Mouse (Mus musculus): Measurements from ENCODE around the gene Nudt19.
"Not testable (repeated sequence)": the region's sequence is repeated elsewhere in the genome, so short reads cannot be mapped to it uniquely, and the experiment has no call there.

The Nudt19 gene

DNA sequence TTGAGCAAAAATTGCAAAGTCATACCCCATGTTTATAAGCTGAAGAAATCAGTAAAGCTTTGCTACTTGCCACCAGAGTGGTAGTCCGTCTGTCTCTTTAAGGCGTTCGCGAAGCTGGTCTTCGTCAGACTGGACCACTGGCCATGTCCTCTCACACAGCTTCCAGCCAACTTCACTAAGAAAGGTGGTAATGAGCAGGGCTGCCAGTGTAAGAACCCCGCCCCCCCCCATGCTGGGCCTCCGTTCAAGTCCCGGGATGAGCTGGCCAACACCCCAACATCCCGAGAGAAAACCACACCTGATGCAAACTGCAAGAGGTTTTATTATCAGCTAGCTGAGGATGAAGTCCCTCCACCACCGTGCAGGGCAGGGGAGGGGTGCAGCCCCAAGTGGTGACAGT lies 8.8 kb upstream of the Nudt19 start:
- not testable (repeated sequence) for DNase-seq (ENCODE audit: low spot score)

DNA sequence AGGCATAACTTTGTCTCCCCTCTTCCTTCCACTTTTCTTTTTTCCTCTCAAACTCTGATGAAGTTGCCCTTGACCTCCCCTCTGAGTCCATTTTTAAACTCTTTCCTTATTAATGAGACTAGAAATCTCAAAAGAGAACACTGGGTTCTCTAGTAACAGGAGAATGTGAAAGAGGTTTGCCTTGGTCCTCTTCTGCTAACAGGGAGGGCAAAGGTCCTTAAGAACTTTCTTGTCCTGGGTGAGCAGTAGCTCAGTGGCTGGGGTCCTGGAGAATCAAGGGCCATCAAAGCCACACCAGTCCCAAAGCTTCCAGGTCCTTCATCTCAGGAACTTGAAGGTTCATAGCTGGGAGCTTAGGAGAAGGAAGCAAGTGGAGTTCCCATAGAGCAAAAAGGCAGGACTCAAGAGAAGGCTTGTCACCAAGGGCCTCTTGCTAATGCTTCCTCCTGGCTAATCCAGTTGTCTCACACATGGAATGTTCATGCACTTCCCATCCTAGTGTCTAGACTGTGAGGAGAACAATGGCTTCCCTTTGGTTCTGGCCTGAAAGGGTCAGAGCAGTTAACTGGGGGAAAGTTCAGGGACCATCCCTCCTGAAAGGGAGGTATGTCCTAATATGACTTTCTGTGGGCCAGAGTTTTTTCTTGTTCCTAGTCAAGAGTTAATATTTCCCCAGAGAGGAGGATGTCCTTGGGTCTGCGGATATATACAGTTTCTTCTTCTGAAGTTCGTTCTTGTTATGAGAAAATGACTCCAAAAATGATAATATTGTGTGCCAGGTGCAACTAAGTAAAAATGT lies 8.2 kb upstream of the Nudt19 start:
- DNase-seq (ENCODE audit: low spot score) = no peak

DNA sequence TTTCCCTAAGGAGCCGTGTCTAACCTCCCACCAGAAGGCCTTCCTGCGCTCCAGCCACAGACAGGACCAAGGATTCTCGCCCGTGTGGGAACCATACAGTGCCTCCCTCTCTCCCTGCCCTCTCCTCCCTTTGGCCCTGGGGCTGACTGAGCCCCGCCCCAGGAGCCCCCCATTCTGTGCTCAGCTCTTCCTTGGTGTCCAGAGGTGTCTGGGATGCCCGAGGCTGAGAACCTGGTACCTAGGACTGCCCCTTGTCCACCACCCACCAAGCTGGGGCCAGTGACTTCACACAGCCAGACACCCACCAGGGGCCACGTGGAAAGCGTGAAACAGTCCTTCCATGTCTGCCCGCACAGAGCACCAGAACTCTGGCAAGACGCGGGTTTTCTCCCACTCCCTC lies 7.0 kb upstream of the Nudt19 start:
- DNase-seq (ENCODE audit: low spot score) = no peak

DNA sequence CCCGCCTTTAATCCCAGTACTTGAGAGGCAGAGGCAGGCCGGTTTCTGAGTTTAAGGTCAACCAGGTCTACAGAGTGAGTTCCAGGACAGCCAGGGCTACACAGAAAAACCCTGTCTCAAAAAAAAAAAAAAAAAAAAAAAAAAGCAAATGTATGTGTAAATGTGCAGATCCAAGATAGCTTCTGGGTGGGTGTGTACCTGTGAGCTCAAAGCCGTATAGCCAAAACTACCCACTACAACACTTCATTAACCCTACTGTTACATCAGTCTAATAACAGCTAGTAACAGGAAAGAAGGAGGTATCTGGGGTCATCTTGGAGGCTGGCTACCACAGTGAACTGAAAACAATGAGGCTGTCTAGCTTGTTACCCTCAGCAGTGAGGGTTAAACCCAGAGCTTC lies 3.7 kb upstream of the Nudt19 start:
- DNase-seq (ENCODE audit: low spot score) = peak; percentile 36

DNA sequence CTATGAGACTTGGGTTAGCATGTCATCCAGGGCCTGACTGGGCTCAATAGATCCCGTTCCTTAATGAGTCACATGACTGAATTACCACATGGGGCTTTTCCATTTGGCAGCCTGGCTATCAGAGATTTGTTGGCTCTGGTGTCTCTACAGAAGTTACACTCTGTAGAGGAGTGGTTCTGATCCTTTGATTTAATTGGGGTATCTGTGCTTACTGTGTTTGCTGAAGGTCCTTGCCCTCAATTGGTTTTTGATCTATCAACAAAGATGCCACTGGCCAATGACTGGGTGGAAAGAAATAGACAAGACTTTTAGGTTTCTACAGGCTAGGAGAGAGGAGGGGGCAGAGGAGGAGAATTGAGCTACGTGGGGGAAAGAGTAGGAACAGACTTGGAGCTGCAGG lies 2.6 kb upstream of the Nudt19 start:
- DNase-seq (ENCODE audit: low spot score) = no peak

DNA sequence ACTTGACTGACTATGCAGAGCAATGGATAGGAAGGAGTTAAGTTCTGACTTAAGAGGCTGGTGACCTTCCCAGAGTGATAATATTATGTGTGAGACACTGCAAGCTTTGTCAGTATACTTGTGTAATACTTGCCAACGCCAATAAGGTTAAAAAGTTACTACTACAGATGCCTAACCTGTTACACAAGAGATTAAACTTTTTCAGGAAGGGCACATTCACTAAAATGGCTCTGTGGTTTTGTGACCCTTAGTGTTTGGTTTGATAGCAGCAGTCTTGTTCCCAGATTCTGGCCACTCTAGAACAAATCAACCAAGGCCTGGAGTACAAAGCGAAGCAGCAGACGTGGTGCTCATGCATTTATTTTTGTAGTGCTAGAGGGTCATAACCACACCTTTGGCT lies 1.5 kb upstream of the Nudt19 start:
- no peak for DNase-seq (ENCODE audit: low spot score)

DNA sequence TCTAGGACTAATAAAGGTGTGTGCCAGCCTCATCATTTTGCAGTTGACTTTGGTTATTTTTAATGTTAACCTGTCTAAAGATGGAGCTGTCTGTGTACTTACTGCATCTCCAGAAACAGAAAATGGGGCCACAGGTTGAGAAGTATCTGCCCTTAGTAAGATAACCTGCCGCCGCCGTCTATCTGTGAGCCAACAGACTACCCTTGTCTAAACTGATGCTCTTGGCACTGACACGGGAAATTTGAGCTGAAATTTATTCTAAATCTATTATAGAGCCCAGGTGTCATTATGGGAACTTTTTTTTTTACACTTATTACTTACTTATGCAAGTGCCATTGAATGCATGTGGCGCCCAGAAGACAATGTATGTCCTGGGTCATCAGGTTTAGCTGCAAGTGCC lies 801 bp upstream of the Nudt19 start:
- peak; percentile 45 for DNase-seq (ENCODE audit: low spot score)

DNA sequence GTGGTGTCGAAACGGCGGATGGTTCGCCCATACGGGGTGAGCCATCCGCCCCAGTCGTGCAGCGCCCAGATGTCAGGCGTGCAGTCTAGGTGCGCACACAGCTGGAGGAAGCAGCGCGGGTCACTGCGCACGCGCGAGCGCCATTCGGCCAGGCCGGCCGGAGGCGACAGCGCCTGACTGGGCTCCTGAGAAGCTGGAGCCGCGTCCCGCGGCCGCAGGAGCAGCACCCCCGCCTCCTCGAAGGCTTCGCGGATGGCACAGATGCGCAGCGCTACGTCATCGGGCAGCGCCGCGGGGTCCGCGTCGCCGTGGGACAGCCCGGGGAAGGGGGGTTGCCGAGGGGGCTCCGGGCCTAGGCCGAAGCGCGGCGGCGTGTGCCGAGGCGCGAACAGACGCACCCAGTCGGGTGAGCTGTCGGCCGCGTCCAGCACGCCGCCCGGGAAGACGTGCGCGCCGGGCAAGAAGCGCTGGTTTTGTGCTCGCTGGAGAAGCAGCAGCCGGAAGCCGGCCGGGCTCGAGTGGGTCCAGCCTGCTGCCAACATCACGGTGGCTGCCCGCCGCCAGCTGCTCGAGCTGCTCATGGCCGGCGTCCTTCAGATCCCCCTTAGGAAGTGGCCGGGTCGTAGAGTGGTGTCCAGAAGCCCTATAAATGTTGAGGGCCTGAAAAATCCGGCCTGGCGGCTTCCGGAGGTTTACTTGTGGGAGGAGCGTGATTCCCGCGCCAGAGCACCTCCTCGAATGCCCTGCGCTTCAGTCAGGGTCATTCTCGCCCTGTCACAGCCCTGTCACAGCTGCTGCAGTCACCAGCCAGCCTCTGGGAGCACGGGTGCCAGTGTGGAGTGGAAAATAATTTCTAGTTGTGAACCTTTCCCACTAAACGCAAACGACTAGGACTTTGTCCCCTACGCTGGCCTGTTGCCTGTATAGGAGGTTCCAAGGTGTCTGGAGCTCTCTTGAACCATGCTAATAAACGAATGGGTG lies 590 bp downstream of the Nudt19 start:
- peak; percentile 79 for DNase-seq (ENCODE audit: low spot score)

DNA sequence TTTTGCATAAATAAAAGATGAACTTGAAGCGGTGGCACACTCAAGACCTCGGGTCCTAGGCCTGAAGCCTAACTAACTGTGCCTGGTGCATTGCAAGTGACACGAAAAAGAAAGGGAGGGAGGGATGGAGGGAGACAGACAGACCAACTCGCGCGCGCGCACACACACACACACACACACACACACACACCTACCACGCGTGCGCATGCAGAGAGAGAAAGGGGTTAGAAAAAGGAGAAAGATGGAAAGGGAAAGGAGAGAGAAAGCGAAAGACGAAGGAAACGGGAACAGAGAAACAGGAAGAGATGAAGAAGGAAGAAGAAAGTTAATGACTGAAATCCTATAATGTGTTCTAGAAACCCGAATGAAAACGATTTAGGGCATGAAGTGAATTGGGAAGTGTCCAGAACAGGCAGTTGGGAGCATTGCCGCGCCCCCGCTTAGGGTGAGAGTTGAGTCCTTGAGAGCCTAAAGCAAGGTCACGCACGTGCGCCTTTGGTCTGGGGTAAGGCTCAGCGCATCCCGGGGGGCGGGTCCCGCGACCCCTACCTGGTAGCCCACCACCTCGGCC lies 1.4 kb downstream of the Nudt19 start:
- peak; percentile 52 for DNase-seq (ENCODE audit: low spot score)

DNA sequence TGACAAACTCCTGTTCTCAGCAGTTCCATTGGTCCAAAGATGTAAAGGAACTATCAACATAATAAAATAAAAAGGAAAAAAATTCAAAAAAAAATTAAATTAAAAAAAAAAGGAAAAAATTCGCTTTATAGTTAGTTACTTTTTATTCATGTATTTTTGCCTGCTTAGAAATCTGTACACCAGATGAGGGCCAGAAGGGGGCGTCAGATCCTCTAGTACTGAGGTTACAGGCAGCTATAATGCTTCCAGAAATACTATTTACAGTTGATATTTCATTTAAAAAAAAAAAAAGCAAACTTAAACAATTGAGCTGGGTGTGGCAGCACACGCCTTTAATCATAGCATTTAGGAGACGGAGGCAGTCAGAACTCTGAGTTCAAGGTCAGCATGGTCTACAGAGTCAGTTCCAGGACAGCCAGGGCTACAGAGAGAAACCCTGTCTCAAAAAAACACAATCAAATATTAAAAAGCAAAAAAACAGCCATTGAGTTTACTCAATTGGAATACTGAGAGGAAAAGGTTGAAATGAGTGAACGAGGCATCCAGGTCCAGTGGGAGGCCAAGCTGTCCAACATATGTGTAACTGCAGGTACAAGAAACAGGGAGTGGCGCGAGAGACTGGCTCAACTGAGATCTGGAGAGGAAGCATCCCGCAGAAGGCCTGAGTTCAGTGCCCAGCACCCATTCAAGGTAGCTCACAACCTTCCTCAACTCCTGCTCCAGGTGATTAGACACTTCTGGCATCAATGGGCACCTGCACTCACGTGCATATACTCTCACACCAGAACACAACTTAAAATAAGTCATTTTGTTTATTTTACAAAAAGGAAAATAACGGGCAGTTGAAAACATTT lies 2.1 kb downstream of the Nudt19 start:
- DNase-seq (ENCODE audit: low spot score) = peak; percentile 35

DNA sequence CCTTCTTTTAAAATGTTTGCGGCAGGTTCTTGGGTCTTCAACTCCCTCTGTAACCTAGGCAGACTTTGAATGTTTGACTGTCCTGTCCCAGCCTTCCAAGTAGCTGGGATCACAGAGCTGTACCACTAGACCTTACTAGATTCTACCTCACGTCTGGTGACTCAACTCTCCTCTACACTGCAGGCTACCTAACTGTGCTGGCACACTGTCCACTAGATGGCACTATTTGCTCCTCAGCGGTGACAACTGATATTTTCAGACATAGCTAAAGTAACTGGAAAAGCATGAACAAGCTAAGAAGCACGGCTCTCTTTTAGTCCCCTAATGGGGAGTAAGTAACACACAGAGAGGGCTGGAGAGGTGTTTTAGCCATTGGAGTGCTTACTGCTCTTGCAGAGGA lies 10.2 kb downstream of the Nudt19 start:
- DNase-seq (ENCODE audit: low spot score) = peak; percentile 47

DNA sequence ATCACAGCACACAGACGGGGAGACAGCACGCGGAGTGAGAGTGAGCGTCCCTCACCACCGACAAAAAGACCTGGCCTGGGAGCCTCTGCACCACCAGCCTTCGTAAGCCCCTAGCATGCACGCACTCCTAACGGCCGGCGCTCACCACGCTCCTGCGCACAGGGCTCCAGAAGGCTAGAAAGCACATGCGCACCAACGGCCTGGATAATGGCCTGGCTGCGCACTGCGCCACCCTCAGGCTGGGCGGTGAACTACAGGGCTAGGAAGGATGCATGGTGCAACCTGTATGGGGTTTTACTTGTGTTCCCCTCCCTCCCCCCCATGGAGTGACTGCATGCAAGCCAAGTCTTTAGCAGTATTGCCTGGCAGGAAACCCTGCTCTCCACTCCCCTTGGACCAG lies 18.5 kb downstream of the Nudt19 start, which contains the start of gene Tdrd12:
Tdrd12 (minus strand) TSS at position 184 of the 400 bp plus-strand sequence.
- DNase-seq (ENCODE audit: low spot score) = no peak

DNA sequence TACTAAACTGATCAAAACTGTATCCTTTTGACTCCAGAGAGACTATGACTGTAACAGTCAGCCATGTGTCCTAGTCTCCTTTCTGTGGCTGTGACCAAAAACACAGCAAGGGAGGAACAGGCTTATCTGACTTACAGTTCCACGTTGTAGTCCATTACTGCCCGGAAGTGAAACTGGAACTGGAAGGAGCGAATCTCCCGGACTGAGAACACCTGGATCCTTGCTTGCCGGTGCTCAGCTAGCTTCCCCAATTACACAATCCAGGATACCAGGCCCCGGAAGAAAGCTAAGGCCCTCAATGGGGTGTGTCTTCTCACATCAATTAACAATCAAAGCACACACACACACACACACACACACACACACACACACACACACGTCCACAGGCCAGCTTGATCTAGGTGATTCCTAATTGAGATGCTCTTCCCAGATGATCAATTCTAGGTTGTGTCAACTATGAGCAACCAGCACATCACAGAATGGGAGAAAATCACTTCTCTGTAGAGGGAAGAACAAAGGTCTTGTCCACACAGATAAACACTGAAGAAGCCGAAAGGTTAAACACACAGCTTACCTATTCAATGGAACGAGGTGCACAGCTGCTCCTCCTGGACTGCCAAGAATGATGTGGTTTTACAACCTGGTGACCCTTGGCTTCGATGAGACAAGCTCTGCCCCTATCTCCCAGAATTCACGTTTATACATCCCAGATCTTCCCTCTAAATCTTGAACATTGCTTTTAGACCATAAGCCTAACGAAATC lies 20.2 kb downstream of the Nudt19 start:
- no peak for DNase-seq (ENCODE audit: low spot score)

DNA sequence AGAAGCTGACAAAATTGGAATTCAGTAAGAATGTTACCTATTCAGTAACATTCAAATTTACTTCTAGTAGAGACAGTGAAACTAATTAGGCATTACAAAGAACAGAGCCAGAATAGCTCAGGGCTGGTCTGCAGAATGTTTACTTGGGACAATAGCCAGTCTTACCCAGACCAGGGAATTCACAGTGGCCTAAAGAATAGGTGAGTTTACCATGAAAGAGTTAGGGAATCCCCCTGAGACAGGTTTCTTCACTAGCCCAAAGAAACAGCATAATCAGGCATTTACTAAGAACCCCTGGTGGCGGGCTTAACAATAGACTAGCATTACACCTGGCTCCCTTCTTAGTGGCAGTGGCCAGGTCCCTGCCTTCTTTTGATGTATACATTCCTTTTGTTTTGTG lies 25.6 kb downstream of the Nudt19 start:
- not testable (repeated sequence) for DNase-seq (ENCODE audit: low spot score)

DNA sequence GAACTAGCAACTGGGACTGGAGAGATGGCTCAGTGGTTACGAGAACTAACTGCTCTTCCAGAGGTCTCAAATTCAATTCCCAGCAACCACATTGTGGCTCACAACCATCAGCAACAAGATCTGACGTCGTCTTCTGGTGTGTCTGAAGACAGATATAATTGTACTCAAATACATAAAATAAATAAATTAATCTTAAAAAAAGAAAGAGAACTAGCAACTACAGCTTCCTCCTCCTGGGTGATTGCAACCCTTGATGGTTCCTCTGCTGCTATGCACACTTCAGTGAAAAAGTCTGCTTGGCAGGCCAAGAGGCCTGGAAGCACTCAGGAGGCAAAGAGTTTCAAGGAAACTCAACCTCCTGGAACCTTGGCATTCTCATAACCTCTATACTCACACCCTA lies 26.1 kb downstream of the Nudt19 start:
- no peak for DNase-seq (ENCODE audit: low spot score)

DNA sequence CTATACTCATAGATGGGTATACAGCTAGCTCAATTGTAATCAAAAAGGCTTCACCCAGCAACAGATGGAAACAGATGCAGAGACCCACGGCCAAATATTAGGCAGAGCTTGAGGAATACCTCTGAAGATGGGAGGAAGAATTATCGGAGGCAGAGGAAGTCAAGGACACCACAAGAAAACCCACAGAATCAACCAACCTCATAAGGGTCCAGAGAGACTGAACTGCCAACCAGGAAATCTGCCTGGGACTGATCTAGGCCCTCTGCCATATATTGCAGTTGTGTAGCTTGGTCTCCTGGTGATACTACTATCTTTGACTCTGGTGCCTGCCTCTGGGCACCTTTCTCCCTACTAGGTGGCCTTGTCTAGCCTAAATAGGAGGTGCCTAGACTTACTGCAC lies 29.3 kb downstream of the Nudt19 start:
- no peak for DNase-seq (ENCODE audit: low spot score)

DNA sequence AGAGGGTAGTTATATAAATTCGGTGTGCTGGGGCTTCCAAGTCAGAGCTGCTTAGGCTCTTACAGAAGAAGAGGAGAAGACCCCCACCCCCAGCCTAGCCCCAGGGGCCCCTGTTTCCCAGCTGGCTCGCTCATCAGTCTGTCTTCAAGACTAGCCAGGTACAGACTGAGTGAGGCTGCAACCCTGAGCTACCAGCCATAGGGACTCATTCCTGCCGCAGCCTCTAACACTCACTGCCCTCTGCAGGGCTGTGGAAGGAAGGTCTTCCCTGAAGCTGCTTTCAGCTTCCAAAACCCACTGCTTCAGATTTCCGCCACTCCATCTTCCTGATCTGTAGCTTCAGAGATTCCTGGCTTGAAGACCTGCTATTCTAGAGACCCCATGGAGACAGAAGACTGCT lies 54.1 kb downstream of the Nudt19 start:
- DNase-seq (ENCODE audit: low spot score) = no peak

DNA sequence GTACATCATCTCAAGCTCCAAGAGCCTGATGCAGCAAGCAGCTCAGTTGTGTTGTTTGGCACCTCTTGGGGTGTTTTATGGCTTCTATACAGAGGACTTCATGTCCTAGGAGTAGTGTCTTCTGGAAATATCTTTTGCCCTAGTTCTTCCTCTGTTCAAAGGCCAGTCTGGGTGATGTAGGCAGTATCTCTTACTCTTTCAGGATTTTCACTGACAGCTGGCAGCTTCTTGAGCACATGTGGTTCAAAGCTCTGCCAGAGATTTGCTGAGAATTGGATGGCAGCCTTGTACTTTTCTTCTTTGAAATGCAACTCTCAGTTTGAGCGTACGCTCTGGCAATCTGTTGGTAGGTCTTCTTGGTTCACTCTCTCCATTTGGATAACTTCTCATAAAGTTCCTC lies 58.6 kb downstream of the Nudt19 start:
- DNase-seq (ENCODE audit: low spot score) = no peak
